Mouse (Mus musculus) midbrain, embryonic 14.5 days (tissue): ENCODE results near the gene Nrcam. TPM values are rescaled to one million over a fixed set of nuclear protein-coding genes. Genes with fewer than 3 reads are reported as not detected.

Source experiments
- ATAC-seq: fragments of 200-750 bp; cut with Nextera tagmentation; 2 replicates; pipeline ENCODE4 v1.8.0; 2017; ENCODE audit warnings: moderate number of reproducible peaks, moderate library complexity; ENCODE audit not compliant: low FRiP score, low TSS enrichment
- DNase-seq: peaks from one replicate; pipeline ENCODE4 v3.0.0-alpha.2; 2015
- H3K27ac ChIP-seq: fragments of 300-500 bp; sonication (generic); replicated peaks from 2 replicates; pipeline ENCODE4 v1.5.1; 2014; ENCODE audit warnings: mild to moderate bottlenecking, low read depth, low read length, moderate library complexity
- H3K27me3 ChIP-seq: fragments of 300-500 bp; sonication (generic); 2 replicates; pipeline ENCODE4 v1.6.1; 2014; ENCODE audit warnings: low read length, control low read depth, mixed read lengths; ENCODE audit not compliant: control insufficient read depth, insufficient read depth
- H3K36me3 ChIP-seq: fragments of 300-500 bp; sonication (generic); 2 replicates; pipeline ENCODE4 v1.6.1; 2014; ENCODE audit warnings: low read length, control low read depth; ENCODE audit not compliant: control insufficient read depth, insufficient read depth
- H3K4me1 ChIP-seq: fragments of 300-500 bp; sonication (generic); 2 replicates; pipeline ENCODE4 v1.6.1; 2014; ENCODE audit warnings: mild to moderate bottlenecking, antibody characterized with exemption, low read length, control low read depth; ENCODE audit not compliant: control insufficient read depth, insufficient read depth
- H3K4me2 ChIP-seq: fragments of 300-500 bp; sonication (generic); 2 replicates; pipeline ENCODE4 v1.6.1; 2014; ENCODE audit warnings: mild to moderate bottlenecking, low read length, moderate library complexity
- H3K4me3 ChIP-seq: fragments of 300-500 bp; sonication (generic); replicated peaks from 2 replicates; pipeline ENCODE4 v1.5.1; 2014; ENCODE audit warnings: low read depth, low read length
- H3K9ac ChIP-seq: fragments of 300-500 bp; sonication (generic); replicated peaks from 2 replicates; pipeline ENCODE4 v1.6.1; 2014; ENCODE audit warnings: mild to moderate bottlenecking, low read length, moderate library complexity
- H3K9me3 ChIP-seq: fragments of 300-500 bp; sonication (generic); 2 replicates; pipeline ENCODE4 v1.6.1; 2016; ENCODE audit warnings: low read length, control low read depth, mixed read lengths; ENCODE audit not compliant: control insufficient read depth
- WGBS: fragments of 180-500 bp; shearing (Covaris S2); extraction: QIAGEN DNeasy Blood & Tissue Kit; methylation state at CpG from one replicate; pipeline ENCODE4 v1.1.7; 2014; 5-methylcytosine and 5-hydroxymethylcytosine counted together
- polyA plus RNA-seq: library from polyadenylated mRNA; unstranded; fragments of >200 nt; fragmentation: Nextera tagmentation; extraction: Ambion mirVana; gene quantifications from 2 replicates; pipeline ENCODE4 v1.2.1, GENCODE M21; 2014

Nrcam gene
- polyA plus RNA-seq, 1 experiment from 2014 or later: 198 TPM

GRCm38 (mm10) chr12:44430996-44431395, 102.3 kb downstream of the Nrcam start:
- ATAC-seq: 0 out of 2 replicates have a peak, but pooled peaks have one; percentile 36
- 7% methylated on average over 7 of the region's 7 CpGs for WGBS

DNA sequence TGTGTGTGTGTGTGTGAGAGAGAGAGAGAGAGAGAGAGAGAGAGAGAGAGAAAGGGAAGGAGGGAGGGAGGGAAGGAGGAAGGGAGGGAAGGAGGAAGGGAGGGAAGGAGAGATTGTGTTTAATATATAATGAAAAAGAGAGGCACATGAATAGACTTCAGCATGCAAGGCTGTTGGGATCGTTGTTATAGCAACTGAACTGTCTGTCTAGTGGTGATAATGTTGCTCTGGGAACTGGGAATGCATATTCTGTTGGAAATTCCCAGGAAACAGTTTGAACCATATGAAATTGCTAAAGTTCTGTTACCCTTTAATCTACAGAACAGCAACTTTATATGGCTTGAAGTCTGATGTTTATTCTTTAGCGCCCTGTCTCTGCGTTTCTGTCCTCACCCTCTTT, 104.0 kb downstream of the Nrcam start:
- peaks cover 44% of the 10 kb centered on the region for H3K4me1 ChIP-seq
- no peaks in the 10 kb centered on the region for H3K36me3 ChIP-seq
- no peaks in the 10 kb centered on the region for H3K27me3 ChIP-seq
- no peak overlapping the region for H3K27ac ChIP-seq
- H3K4me2 ChIP-seq: no peak overlapping the region
- ATAC-seq (no peak), DNase-seq (no peak)
- no peaks in the 10 kb centered on the region for H3K9me3 ChIP-seq
- H3K9ac ChIP-seq: no peak overlapping the region
- H3K4me3 ChIP-seq: no peak overlapping the region
- WGBS: 75% methylated on average over 3 of the region's 3 CpGs

More at GRCm38 (mm10) chr12:44430996-44431395, 102.3 kb downstream of the Nrcam start:
- no peaks in the 10 kb centered on the region for H3K9me3 ChIP-seq
- no peaks in the 10 kb centered on the region for H3K36me3 ChIP-seq
- DNase-seq: peak; percentile 71
- H3K4me1 ChIP-seq: peaks cover 30% of the 10 kb centered on the region
- H3K4me3 ChIP-seq: no peak overlapping the region
- peak overlapping the region; percentile 86 for H3K27ac ChIP-seq
- peak overlapping the region; percentile 31 for H3K4me2 ChIP-seq
- H3K27me3 ChIP-seq: no peaks in the 10 kb centered on the region
- 0 out of 2 replicates have a peak overlapping the region, but pooled peaks have one; percentile 34 for H3K9ac ChIP-seq

GRCm38 (mm10) chr12:44437046-44437827, 108.6 kb downstream of the Nrcam start:
- no peaks in the 10 kb centered on the region for H3K27me3 ChIP-seq
- H3K4me3 ChIP-seq: no peak overlapping the region
- H3K9me3 ChIP-seq: no peaks in the 10 kb centered on the region
- peak overlapping the region; percentile 28 for H3K27ac ChIP-seq
- H3K36me3 ChIP-seq: no peaks in the 10 kb centered on the region
- H3K4me1 ChIP-seq: peaks cover 49% of the 10 kb centered on the region
- no peak overlapping the region for H3K9ac ChIP-seq
- peak overlapping the region; percentile 38 for H3K4me2 ChIP-seq
- WGBS: 11% methylated on average over 13 of the region's 13 CpGs
- ATAC-seq (peak; percentile 79), DNase-seq (peak; percentile 73)

- peaks cover 47% of the 10 kb centered on the region for H3K4me1 ChIP-seq
- ATAC-seq: peak; percentile 77
- H3K9me3 ChIP-seq: no peaks in the 10 kb centered on the region
- peaks cover 5% of the 10 kb centered on the region; the same call in 1 of the 2 replicates for H3K36me3 ChIP-seq
- H3K4me3 ChIP-seq: peak overlapping the region; percentile 30
- peak overlapping the region; percentile 85 for H3K27ac ChIP-seq
- under 1% methylated on average over 8 of the region's 8 CpGs for WGBS
- peak overlapping the region; percentile 48 for H3K9ac ChIP-seq
- H3K4me2 ChIP-seq: peak overlapping the region; percentile 58
- no peaks in the 10 kb centered on the region for H3K27me3 ChIP-seq
- DNase-seq: peak; percentile 80
Measured at GRCm38 (mm10) chr12:44438884-44439283, 110.2 kb downstream of the Nrcam start.

DNA sequence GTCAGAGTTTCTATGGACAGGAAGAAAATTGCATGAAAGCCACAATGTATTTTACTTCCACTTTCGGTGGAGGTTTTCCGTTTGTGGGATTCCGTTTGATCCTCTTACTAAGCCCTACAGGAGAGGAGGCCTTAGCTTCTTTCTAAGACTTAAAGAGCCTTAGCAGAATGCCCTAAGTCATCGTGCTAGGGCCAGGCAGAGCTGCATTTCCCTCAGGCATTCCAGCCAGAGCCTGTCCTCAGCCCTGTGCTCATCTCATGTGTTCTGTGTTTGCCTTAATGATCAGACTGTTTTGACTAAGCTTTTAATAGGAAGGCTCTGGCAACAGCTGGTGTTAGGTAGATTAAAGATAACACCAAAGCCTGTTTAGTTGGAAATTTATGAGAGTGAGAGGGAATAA, 111.5 kb downstream of the Nrcam start:
- H3K4me2 ChIP-seq: peak overlapping the region; percentile 58
- ATAC-seq: peak; percentile 27; the same call in 1 of the 2 replicates
- H3K4me1 ChIP-seq: peaks cover 47% of the 10 kb centered on the region
- no peaks in the 10 kb centered on the region for H3K27me3 ChIP-seq
- peak overlapping the region; percentile 31; the same call in 1 of the 2 replicates for H3K9ac ChIP-seq
- peak; percentile 57 for DNase-seq
- peak overlapping the region; percentile 85 for H3K27ac ChIP-seq
- no peaks in the 10 kb centered on the region for H3K9me3 ChIP-seq
- WGBS: 19% methylated on average over 4 of the region's 4 CpGs
- H3K4me3 ChIP-seq: 0 out of 2 replicates have a peak overlapping the region, but pooled peaks have one; percentile 30
- peaks cover 5% of the 10 kb centered on the region; the same call in 1 of the 2 replicates for H3K36me3 ChIP-seq

DNA sequence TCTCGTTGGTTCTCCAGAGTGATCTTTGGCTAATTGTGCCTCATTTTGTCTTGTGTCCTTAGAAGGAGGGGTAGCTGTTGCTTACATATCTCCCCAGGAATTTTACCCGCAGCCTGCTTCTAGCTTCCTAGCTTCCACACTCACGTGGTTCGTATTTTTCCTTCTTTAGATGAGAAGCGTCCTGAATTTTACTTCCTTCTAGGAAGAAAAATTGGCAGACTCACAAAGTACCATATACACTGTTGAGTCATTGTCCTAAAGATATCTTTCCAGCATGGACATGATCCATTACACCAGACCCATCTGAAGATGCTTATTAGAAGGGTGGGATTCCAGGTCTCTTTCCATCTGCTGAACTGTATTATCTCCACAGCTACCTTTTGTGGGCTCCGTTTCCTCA, 122.2 kb downstream of the Nrcam start:
- no peaks in the 10 kb centered on the region for H3K9me3 ChIP-seq
- DNase-seq: no peak
- 83% methylated on average over 6 of the region's 6 CpGs for WGBS

DNA sequence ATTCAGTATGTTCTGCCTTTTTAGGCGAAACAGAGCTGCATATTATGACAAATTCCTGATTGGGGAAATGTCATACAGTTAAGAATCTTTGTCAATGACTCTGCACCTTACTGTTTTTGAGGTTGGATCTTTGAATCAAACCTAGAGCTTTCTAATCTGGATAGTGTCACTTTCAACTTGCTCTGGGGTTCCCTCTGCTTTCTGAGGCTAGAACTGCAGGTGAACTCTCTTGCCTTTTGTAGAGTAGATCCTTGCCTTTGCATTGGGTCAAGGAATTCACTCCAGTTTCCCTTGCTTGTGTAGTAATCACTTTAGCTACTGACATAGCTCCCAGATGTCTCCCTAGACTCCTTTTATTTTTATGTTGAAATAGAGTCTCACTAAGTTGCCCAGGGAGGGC, 123.1 kb downstream of the Nrcam start:
- ATAC-seq (no peak), DNase-seq (no peak)
- no peak overlapping the region for H3K4me2 ChIP-seq
- no peaks in the 10 kb centered on the region for H3K27me3 ChIP-seq
- H3K4me3 ChIP-seq: no peak overlapping the region
- no peak overlapping the region for H3K27ac ChIP-seq
- H3K9me3 ChIP-seq: no peaks in the 10 kb centered on the region
- no peak overlapping the region for H3K9ac ChIP-seq
- H3K36me3 ChIP-seq: no peaks in the 10 kb centered on the region
- WGBS: 69% methylated on average over 1 of the region's 1 CpGs
- no peaks in the 10 kb centered on the region for H3K4me1 ChIP-seq

More for the DNA sequence above, 122.2 kb downstream of the Nrcam start:
- H3K27ac ChIP-seq: no peak overlapping the region
- no peak for ATAC-seq
- H3K27me3 ChIP-seq: no peaks in the 10 kb centered on the region
- H3K4me1 ChIP-seq: no peaks in the 10 kb centered on the region
- no peaks in the 10 kb centered on the region for H3K36me3 ChIP-seq
- H3K9ac ChIP-seq: no peak overlapping the region
- H3K4me3 ChIP-seq: no peak overlapping the region
- no peak overlapping the region for H3K4me2 ChIP-seq

- Histone ChIP-seq H3K4me3 (no peak overlapping the region), H3K27me3 (no peaks in the 10 kb centered on the region), H3K9me3 (no peaks in the 10 kb centered on the region), H3K4me1 (no peaks in the 10 kb centered on the region), H3K9ac (no peak overlapping the region), H3K27ac (no peak overlapping the region), H3K4me2 (no peak overlapping the region), H3K36me3 (no peaks in the 10 kb centered on the region)
- ATAC-seq (no peak), DNase-seq (no peak)
- 95% methylated on average over 4 of the region's 4 CpGs for WGBS
Measured at GRCm38 (mm10) chr12:44453791-44454190, 125.1 kb downstream of the Nrcam start.

- H3K27ac ChIP-seq: no peak overlapping the region
- ATAC-seq (no peak), DNase-seq (no peak)
- H3K4me1 ChIP-seq: peaks cover 7% of the 10 kb centered on the region; the same call in 1 of the 2 replicates
- H3K4me2 ChIP-seq: no peak overlapping the region
- H3K36me3 ChIP-seq: no peaks in the 10 kb centered on the region
- no peak overlapping the region for H3K4me3 ChIP-seq
- no peaks in the 10 kb centered on the region for H3K27me3 ChIP-seq
- no peaks in the 10 kb centered on the region for H3K9me3 ChIP-seq
- no peak overlapping the region for H3K9ac ChIP-seq
- 86% methylated on average over 4 of the region's 4 CpGs for WGBS
Measured at GRCm38 (mm10) chr12:44457961-44458360, 129.3 kb downstream of the Nrcam start.
